Mouse (Mus musculus): ENCODE measurements around the gene Ripor2. TPM values are rescaled to one million over a fixed set of nuclear protein-coding genes. Genes with fewer than 3 reads are reported as not detected.

Gene Ripor2
- 10.8 and 16.2 TPM in 2 replicates for polyA plus RNA-seq (2015; fragmentation: Nextera tagmentation; extraction: Ambion mirVana)

GRCm38 (mm10) chr13:24581833-24582232, at the start of gene Ripor2:
Ripor2 (plus strand) TSS chr13:24582189.

GRCm38 (mm10) chr13:24741028-24741427, 159.0 kb downstream of the Ripor2 start, which contains the start of gene Armh2:
Armh2 (plus strand) TSS chr13:24741232.

GRCm38 (mm10) chr13:24761403-24762227, 179.6 kb downstream of the Ripor2 start, which contains the start of gene Gmnn:
Gmnn (minus strand) TSS chr13:24761923.

Other genes with a start within 250 kb of the Ripor2 start
- not detected in 2 replicates for gene Armh2, start 159.0 kb downstream of the Ripor2 start, polyA plus RNA-seq (2015; fragmentation: Nextera tagmentation; extraction: Ambion mirVana)
- 154 and 188 TPM in 2 replicates for gene Gmnn, start 179.7 kb downstream of the Ripor2 start, polyA plus RNA-seq (2015; fragmentation: Nextera tagmentation; extraction: Ambion mirVana)
- gene BC005537, start 219.5 kb downstream of the Ripor2 start, polyA plus RNA-seq (2015; fragmentation: Nextera tagmentation; extraction: Ambion mirVana) = 21.1 and 22.3 TPM in 2 replicates
- 51.9 and 53.0 TPM in 2 replicates for gene Acot13, start 249.4 kb downstream of the Ripor2 start, polyA plus RNA-seq (2015; fragmentation: Nextera tagmentation; extraction: Ambion mirVana)
- 30.3 TPM in 2 replicates for gene Tdp2, start 249.5 kb downstream of the Ripor2 start, polyA plus RNA-seq (2015; fragmentation: Nextera tagmentation; extraction: Ambion mirVana)